Mouse (Mus musculus) intestine, postnatal 0 days (tissue): ENCODE results near the gene Clstn2. TPM values are rescaled to one million over a fixed set of nuclear protein-coding genes. Genes with fewer than 3 reads are reported as not detected.

ENCODE experiments used
- ATAC-seq: fragments of 200-750 bp; cut with Nextera tagmentation; 2 replicates; pipeline ENCODE4 v1.8.0; 2017; ENCODE audit warnings: mild to moderate bottlenecking, moderate TSS enrichment, moderate library complexity
- H3K27ac ChIP-seq: fragments of 300-500 bp; sonication (generic); 2 replicates; pipeline ENCODE4 v1.5.1; 2014; ENCODE audit warnings: mild to moderate bottlenecking, low read depth, low read length, moderate library complexity
- H3K27me3 ChIP-seq: fragments of 300-500 bp; sonication (generic); replicated peaks from 2 replicates; pipeline ENCODE4 v1.6.1; 2014; ENCODE audit warnings: low read length, mixed read lengths; ENCODE audit not compliant: control insufficient read depth, insufficient read depth
- H3K36me3 ChIP-seq: fragments of 300-500 bp; sonication (generic); 2 replicates; pipeline ENCODE4 v1.6.1; 2014; ENCODE audit warnings: mild to moderate bottlenecking, moderate library complexity; ENCODE audit not compliant: control insufficient read depth, insufficient read depth
- H3K4me1 ChIP-seq: fragments of 300-500 bp; sonication (generic); replicated peaks from 2 replicates; pipeline ENCODE4 v1.6.1; 2014; ENCODE audit warnings: antibody characterized with exemption, low read length, mixed read lengths; ENCODE audit not compliant: control insufficient read depth, insufficient read depth
- H3K4me2 ChIP-seq: fragments of 300-500 bp; sonication (generic); replicated peaks from 2 replicates; pipeline ENCODE4 v1.6.1; 2014; ENCODE audit warnings: low read depth, mild to moderate bottlenecking, moderate library complexity
- H3K4me3 ChIP-seq: fragments of 300-500 bp; sonication (generic); 2 replicates; pipeline ENCODE4 v1.5.1; 2014; ENCODE audit warnings: low read depth, low read length
- H3K9ac ChIP-seq: fragments of 300-500 bp; sonication (generic); 2 replicates; pipeline ENCODE4 v1.6.1; 2014; ENCODE audit warnings: mild to moderate bottlenecking, low read depth, low read length
- H3K9me3 ChIP-seq: fragments of 300-500 bp; sonication (generic); 2 replicates; pipeline ENCODE4 v1.6.1; 2016; ENCODE audit warnings: mixed run types; ENCODE audit not compliant: control insufficient read depth
- CTCF ChIP-seq: sonication (generic); IDR thresholded peaks from 2 replicates; pipeline ENCODE4 v1.5.1; 2016; ENCODE audit warnings: low read depth, mild to moderate bottlenecking, control low read depth, antibody characterized with exemption, moderate library complexity
- WGBS: fragments of 180-500 bp; shearing (Covaris S2); extraction: QIAGEN DNeasy Blood & Tissue Kit; methylation state at CpG from one replicate; pipeline ENCODE4 v1.1.7; 2014; 5-methylcytosine and 5-hydroxymethylcytosine counted together
- polyA plus RNA-seq: library from polyadenylated mRNA; unstranded; fragments of >200 nt; fragmentation: Nextera tagmentation; extraction: Ambion mirVana; gene quantifications from 2 replicates; pipeline ENCODE4 v1.2.1, GENCODE M21; 2015

Gene Clstn2
- polyA plus RNA-seq, 1 experiment from 2014 or later, result 0.26 TPM

DNA sequence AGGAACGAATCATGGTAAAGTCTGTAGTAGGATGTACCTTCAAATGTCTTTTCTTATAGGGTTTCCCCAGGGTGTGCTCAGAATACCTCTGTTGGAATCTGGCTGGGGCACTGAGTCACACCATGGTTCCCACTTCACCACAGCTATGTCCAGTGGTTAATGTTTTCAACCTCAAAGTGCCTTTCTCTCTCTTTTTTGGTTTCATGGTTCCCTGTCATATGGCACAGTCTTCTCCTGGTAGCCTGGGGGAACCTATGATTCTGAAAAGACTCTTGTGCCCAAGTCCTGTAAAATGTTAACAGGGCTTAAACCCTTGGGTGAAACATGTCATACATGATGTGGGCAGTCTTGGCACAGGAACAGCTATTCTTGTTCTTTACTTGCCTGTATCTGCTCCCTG is 551.8 kb downstream of the Clstn2 start:
- Histone ChIP-seq H3K4me1 (no peaks in the 10 kb centered on the region), H3K9me3 (no peaks in the 10 kb centered on the region), H3K4me2 (no peak overlapping the region), H3K27me3 (no peaks in the 10 kb centered on the region), H3K9ac (no peak overlapping the region), H3K27ac (no peak overlapping the region), H3K4me3 (no peak overlapping the region), H3K36me3 (no peaks in the 10 kb centered on the region)
- no peak for ATAC-seq
- no peak for TF ChIP-seq CTCF
- WGBS, result 62% methylated on average over 1 of the region's 1 CpGs

DNA sequence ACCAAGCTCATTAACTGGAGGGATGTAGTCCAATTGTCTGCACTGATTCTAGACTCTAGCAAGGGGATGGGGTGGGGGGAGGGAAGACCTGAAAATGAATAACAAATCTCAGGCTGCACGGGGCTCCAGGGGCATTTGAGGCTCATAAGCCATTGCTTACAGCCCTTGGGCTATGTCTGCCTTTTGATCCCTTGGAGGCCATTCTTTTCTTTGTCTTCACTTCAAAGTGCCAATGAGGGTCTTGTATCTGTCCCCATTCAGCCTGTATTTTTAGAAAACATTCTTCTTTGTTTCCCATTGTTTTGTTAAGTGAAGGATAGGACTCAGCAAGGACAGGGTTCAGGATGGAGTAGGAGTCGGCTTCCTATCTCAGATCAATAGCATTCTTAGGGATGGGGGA is 556.0 kb downstream of the Clstn2 start:
- ATAC-seq, result no peak

DNA sequence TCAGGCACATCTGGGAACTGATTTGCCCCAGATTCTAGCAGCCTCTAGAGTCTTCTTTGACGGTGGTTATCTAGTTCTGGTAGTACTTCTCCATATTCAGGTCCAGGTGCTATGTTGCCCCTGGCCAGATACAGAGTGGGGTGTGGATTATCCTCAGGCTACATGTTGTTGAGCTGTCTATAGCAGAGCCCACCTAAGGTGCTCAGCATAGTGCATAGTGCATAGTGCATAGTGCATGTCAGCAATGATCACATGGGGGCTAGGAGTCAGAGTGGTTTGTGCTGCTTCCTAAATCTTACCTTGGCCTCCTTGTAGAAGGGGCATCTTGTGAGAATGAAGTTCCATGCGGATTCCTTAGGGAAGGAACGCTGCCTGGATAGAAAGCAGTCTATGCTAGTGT is 556.5 kb downstream of the Clstn2 start:
- no peak for TF ChIP-seq CTCF
- H3K9ac ChIP-seq, result no peak overlapping the region
- H3K4me2 ChIP-seq, result no peak overlapping the region
- H3K4me1 ChIP-seq, result no peaks in the 10 kb centered on the region
- no peaks in the 10 kb centered on the region for H3K36me3 ChIP-seq
- no peaks in the 10 kb centered on the region for H3K27me3 ChIP-seq
- ATAC-seq, result no peak
- H3K4me3 ChIP-seq, result no peak overlapping the region
- H3K27ac ChIP-seq, result no peak overlapping the region
- no peaks in the 10 kb centered on the region for H3K9me3 ChIP-seq
- 79% methylated on average over 3 of the region's 3 CpGs for WGBS

More for the DNA sequence above, 556.0 kb downstream of the Clstn2 start:
- no peak overlapping the region for H3K4me3 ChIP-seq
- H3K27ac ChIP-seq, result no peak overlapping the region
- TF ChIP-seq CTCF, result no peak
- H3K9me3 ChIP-seq, result no peaks in the 10 kb centered on the region
- no peaks in the 10 kb centered on the region for H3K4me1 ChIP-seq
- H3K9ac ChIP-seq, result no peak overlapping the region
- H3K36me3 ChIP-seq, result no peaks in the 10 kb centered on the region
- no peak overlapping the region for H3K4me2 ChIP-seq
- 51% methylated on average over 2 of the region's 2 CpGs for WGBS
- H3K27me3 ChIP-seq, result no peaks in the 10 kb centered on the region

DNA sequence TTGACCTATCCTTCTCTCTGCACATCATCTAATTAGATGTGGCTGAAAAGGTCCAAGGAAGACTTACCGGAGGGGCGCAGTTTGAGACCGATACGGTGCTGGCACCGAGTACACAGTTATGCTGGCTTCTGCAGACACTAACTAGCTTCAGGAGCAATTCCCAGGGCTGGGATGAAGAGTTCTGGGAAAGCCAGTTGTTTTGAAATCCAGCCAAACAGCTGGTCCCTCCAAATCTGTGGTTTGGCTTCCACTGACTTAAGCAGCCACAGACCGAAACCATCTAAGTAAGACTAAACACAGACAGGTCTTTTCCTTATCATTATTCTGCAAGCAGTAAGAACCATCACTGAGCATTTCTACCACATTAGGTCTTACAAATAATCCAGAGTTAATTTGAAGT is 558.1 kb downstream of the Clstn2 start:
- WGBS, result 76% methylated on average over 6 of the region's 6 CpGs
- Histone ChIP-seq H3K4me3 (no peak overlapping the region), H3K9me3 (no peaks in the 10 kb centered on the region), H3K36me3 (no peaks in the 10 kb centered on the region), H3K27me3 (no peaks in the 10 kb centered on the region), H3K4me2 (no peak overlapping the region), H3K9ac (no peak overlapping the region), H3K27ac (no peak overlapping the region), H3K4me1 (no peaks in the 10 kb centered on the region)
- ATAC-seq, result no peak
- no peak for TF ChIP-seq CTCF

- Histone ChIP-seq H3K4me3 (no peak overlapping the region), H3K4me1 (no peaks in the 10 kb centered on the region), H3K27me3 (no peaks in the 10 kb centered on the region), H3K9ac (no peak overlapping the region), H3K9me3 (no peaks in the 10 kb centered on the region), H3K4me2 (no peak overlapping the region), H3K36me3 (no peaks in the 10 kb centered on the region), H3K27ac (no peak overlapping the region)
- ATAC-seq, result no peak
- no peak for TF ChIP-seq CTCF
- WGBS, result 79% methylated on average over 7 of the region's 7 CpGs
These were observed 561.9 kb downstream of the Clstn2 start for GRCm38 (mm10) chr9:97471014-97471591.

- 65% methylated on average over 6 of the region's 6 CpGs for WGBS
These were observed 572.5 kb downstream of the Clstn2 start for GRCm38 (mm10) chr9:97460452-97460851.

GRCm38 (mm10) chr9:97459745-97460144 is 573.2 kb downstream of the Clstn2 start:
- H3K9ac ChIP-seq, result no peak overlapping the region
- H3K4me3 ChIP-seq, result no peak overlapping the region
- TF ChIP-seq CTCF, result peak; percentile 53
- H3K36me3 ChIP-seq, result no peaks in the 10 kb centered on the region
- no peaks in the 10 kb centered on the region for H3K27me3 ChIP-seq
- H3K9me3 ChIP-seq, result no peaks in the 10 kb centered on the region
- no peak overlapping the region for H3K27ac ChIP-seq
- no peak for ATAC-seq
- WGBS, result 66% methylated on average over 4 of the region's 4 CpGs
- H3K4me2 ChIP-seq, result no peak overlapping the region
- no peaks in the 10 kb centered on the region for H3K4me1 ChIP-seq

More at GRCm38 (mm10) chr9:97460452-97460851, 572.5 kb downstream of the Clstn2 start:
- no peak overlapping the region for H3K9ac ChIP-seq
- TF ChIP-seq CTCF, result no peak
- no peaks in the 10 kb centered on the region for H3K27me3 ChIP-seq
- no peak for ATAC-seq
- no peaks in the 10 kb centered on the region for H3K9me3 ChIP-seq
- no peak overlapping the region for H3K4me3 ChIP-seq
- no peaks in the 10 kb centered on the region for H3K36me3 ChIP-seq
- H3K4me1 ChIP-seq, result no peaks in the 10 kb centered on the region
- no peak overlapping the region for H3K27ac ChIP-seq
- no peak overlapping the region for H3K4me2 ChIP-seq
